Mouse (Mus musculus): ENCODE measurements around the gene Elmo1. TPM values are rescaled to one million over a fixed set of nuclear protein-coding genes. Genes with fewer than 3 reads are reported as not detected.

The Elmo1 gene
- polyA plus RNA-seq, 1 experiment: 16.1 TPM

DNA sequence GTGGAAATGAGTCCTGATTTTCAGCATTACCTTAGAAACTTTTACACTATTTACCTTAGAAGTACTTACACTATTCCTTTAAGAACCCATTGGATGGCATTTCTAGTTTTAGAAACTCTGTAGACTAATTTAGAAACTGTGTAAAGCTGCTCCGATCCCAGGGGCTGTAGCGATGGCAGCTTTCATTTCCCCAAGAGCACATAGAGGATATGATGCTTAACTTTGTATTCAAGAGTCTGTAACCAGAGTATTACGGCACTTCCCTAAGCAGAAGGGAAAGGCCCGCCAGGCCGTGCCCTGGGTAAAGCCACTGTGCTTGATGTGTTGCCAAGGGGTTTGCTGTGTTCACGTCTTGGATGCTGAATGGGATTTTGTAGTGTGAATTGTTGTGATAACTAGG lies 222.9 kb downstream of the Elmo1 start:
- Histone ChIP-seq H3K9ac (ENCODE audit: low read depth, poor library complexity, severe bottlenecking) (no peak overlapping the region), H3K9me3 (replicated peaks; ENCODE audit: control insufficient read depth, insufficient read depth, low read length, poor library complexity, severe bottlenecking) (no peaks in the 10 kb centered on the region), H3K4me3 (ENCODE audit: low read depth, low read length) (no peak overlapping the region), H3K27ac (ENCODE audit: insufficient read depth, low read length) (no peak overlapping the region), H3K4me1 (ENCODE audit: control insufficient read depth, insufficient read depth, low read length) (no peaks in the 10 kb centered on the region), H3K36me3 (ENCODE audit: control insufficient read depth, insufficient read depth, low read length, poor library complexity, severe bottlenecking) (no peaks in the 10 kb centered on the region), H3K27me3 (ENCODE audit: control insufficient read depth, insufficient read depth, low read length, poor library complexity, severe bottlenecking) (no peaks in the 10 kb centered on the region)
- TF ChIP-seq POLR2A (IDR thresholded peaks at IDR 0.05; ENCODE audit: insufficient read depth, low read length): no peak
- TF ChIP-seq CTCF (IDR thresholded peaks at IDR 0.05; ENCODE audit: low read depth, low read length): no peak
- no peak for TF ChIP-seq EP300 (IDR thresholded peaks at IDR 0.05; ENCODE audit: insufficient read depth, low read depth, low read length)

DNA sequence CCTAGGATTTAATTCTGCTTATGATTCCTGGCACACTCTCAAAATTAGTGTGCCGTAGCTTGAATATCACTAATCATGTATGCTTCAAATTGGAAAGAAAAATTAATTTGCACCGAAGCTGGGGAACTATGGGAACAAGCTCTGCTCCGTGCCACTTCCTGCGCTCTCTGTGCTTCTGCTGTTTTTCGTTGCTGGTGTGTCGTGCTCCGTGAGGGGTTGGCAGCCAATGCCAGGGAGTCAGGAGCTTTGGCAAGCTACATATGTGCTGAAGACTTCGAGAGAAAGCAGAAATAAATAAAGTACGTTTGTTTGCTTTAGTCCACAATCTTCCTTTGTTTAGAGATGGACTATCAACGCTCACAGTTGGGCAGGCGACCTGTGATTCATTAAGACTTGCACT lies 225.7 kb downstream of the Elmo1 start:
- Histone ChIP-seq H3K27me3 (ENCODE audit: control insufficient read depth, insufficient read depth, low read length, poor library complexity, severe bottlenecking) (no peaks in the 10 kb centered on the region), H3K9ac (ENCODE audit: low read depth, poor library complexity, severe bottlenecking) (no peak overlapping the region), H3K9me3 (replicated peaks; ENCODE audit: control insufficient read depth, insufficient read depth, low read length, poor library complexity, severe bottlenecking) (no peaks in the 10 kb centered on the region), H3K4me1 (ENCODE audit: control insufficient read depth, insufficient read depth, low read length) (no peaks in the 10 kb centered on the region), H3K27ac (ENCODE audit: insufficient read depth, low read length) (no peak overlapping the region), H3K36me3 (ENCODE audit: control insufficient read depth, insufficient read depth, low read length, poor library complexity, severe bottlenecking) (no peaks in the 10 kb centered on the region), H3K4me3 (ENCODE audit: low read depth, low read length) (no peak overlapping the region)
- TF ChIP-seq EP300 (IDR thresholded peaks at IDR 0.05; ENCODE audit: insufficient read depth, low read depth, low read length): no peak
- TF ChIP-seq POLR2A (IDR thresholded peaks at IDR 0.05; ENCODE audit: insufficient read depth, low read length): no peak
- no peak for TF ChIP-seq CTCF (IDR thresholded peaks at IDR 0.05; ENCODE audit: low read depth, low read length)

DNA sequence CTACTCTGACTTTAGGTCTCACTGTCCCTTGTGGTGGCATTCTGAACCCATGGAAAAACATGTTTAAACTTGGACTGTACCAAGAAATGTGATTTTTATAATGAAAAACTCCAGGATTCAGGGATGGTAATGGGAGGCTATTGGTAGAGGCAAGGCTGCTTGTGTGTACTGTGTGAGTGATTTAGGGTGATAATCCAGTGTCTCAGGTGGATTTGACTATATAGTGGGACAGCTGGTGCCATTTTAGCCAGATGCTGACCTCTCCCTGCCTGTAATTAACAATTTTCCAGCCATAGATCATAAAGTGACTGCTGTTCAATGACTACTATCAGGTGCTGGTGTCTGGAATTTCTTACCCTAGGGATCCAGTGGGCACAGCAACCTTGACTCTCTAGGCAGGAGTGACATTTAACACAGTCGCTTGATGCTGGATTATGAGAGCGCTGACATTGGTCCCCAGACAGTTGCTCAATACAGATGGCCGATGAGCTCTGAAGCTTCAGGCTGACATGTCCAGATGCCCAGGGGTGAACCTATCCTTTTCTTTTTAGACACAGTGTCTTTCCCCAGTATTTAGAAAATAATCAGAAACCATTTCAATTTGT lies 228.3 kb downstream of the Elmo1 start:
- no peaks in the 10 kb centered on the region for H3K27me3 ChIP-seq (ENCODE audit: control insufficient read depth, insufficient read depth, low read length, poor library complexity, severe bottlenecking)
- H3K9me3 ChIP-seq (replicated peaks; ENCODE audit: control insufficient read depth, insufficient read depth, low read length, poor library complexity, severe bottlenecking): no peaks in the 10 kb centered on the region
- TF ChIP-seq CTCF (IDR thresholded peaks at IDR 0.05; ENCODE audit: low read depth, low read length): no peak
- TF ChIP-seq POLR2A (IDR thresholded peaks at IDR 0.05; ENCODE audit: insufficient read depth, low read length): no peak
- no peak for TF ChIP-seq EP300 (IDR thresholded peaks at IDR 0.05; ENCODE audit: insufficient read depth, low read depth, low read length)
- no peak overlapping the region for H3K4me3 ChIP-seq (ENCODE audit: low read depth, low read length)
- H3K27ac ChIP-seq (ENCODE audit: insufficient read depth, low read length): no peak overlapping the region
- no peaks in the 10 kb centered on the region for H3K36me3 ChIP-seq (ENCODE audit: control insufficient read depth, insufficient read depth, low read length, poor library complexity, severe bottlenecking)
- no peak overlapping the region for H3K9ac ChIP-seq (ENCODE audit: low read depth, poor library complexity, severe bottlenecking)
- H3K4me1 ChIP-seq (ENCODE audit: control insufficient read depth, insufficient read depth, low read length): no peaks in the 10 kb centered on the region

DNA sequence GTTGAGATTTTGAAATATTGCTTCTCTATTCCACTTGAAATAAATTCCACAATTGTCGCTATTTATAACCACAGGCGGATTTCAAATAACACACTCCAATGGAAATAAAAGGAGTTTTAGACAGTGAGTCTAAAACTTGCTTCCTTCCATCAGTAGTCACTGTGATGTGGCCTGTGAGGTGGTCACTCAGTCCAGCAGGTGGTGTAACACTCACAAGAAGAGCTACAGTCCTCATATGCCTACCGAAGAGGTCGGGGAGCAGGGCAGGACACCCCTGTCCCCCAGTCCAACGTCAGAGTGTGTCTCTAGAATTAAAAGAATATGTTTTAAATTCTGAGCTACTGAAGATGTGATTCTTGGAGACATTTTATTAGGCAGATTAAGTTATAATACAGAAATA lies 229.8 kb downstream of the Elmo1 start:
- Histone ChIP-seq H3K9ac (ENCODE audit: low read depth, poor library complexity, severe bottlenecking) (no peak overlapping the region), H3K36me3 (ENCODE audit: control insufficient read depth, insufficient read depth, low read length, poor library complexity, severe bottlenecking) (no peaks in the 10 kb centered on the region), H3K9me3 (replicated peaks; ENCODE audit: control insufficient read depth, insufficient read depth, low read length, poor library complexity, severe bottlenecking) (no peaks in the 10 kb centered on the region), H3K27me3 (ENCODE audit: control insufficient read depth, insufficient read depth, low read length, poor library complexity, severe bottlenecking) (no peaks in the 10 kb centered on the region), H3K4me1 (ENCODE audit: control insufficient read depth, insufficient read depth, low read length) (no peaks in the 10 kb centered on the region), H3K27ac (ENCODE audit: insufficient read depth, low read length) (no peak overlapping the region), H3K4me3 (ENCODE audit: low read depth, low read length) (no peak overlapping the region)
- TF ChIP-seq CTCF (IDR thresholded peaks at IDR 0.05; ENCODE audit: low read depth, low read length): peak; percentile 34
- no peak for TF ChIP-seq EP300 (IDR thresholded peaks at IDR 0.05; ENCODE audit: insufficient read depth, low read depth, low read length)

DNA sequence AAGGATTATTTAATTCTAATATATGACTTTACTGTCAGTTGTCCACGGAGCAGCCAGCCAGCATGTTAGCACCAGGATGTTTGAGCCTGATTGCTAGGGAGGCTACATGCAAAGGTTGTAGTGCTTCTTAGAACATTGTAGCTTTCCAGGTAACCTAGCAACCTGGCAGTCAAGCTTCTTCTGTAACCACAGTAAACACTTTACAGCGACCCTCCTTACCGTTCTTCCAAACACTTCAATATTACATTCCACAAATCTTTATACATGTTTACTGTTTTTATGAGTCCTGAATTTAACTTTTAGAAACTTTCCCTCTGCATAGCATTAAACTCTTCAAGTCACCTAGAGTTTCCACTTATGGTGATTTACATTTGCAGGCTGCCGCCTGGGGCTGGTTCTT lies 233.1 kb downstream of the Elmo1 start:
- H3K36me3 ChIP-seq (ENCODE audit: control insufficient read depth, insufficient read depth, low read length, poor library complexity, severe bottlenecking): no peaks in the 10 kb centered on the region

DNA sequence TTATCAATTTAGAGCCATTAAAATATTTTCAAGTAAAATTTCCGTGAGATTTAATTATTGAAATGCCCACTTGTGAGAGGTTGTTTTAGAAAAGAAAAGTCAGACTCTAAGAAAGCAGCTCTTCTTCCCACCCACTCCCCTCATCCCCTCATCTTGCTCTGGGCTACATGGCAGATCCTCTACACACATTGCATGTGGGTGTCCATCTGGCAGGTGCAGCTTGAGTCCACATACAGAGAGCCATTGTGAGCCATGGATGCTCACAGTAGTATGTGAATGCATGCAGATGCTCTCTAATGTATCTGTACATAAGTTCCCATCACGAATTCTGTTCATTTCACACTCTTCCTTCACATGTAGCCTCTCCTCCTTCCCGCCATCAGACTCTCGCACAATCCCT lies 236.7 kb downstream of the Elmo1 start:
- Histone ChIP-seq H3K27me3 (ENCODE audit: control insufficient read depth, insufficient read depth, low read length, poor library complexity, severe bottlenecking) (no peaks in the 10 kb centered on the region), H3K9me3 (replicated peaks; ENCODE audit: control insufficient read depth, insufficient read depth, low read length, poor library complexity, severe bottlenecking) (no peaks in the 10 kb centered on the region), H3K4me1 (ENCODE audit: control insufficient read depth, insufficient read depth, low read length) (no peaks in the 10 kb centered on the region), H3K36me3 (ENCODE audit: control insufficient read depth, insufficient read depth, low read length, poor library complexity, severe bottlenecking) (no peaks in the 10 kb centered on the region), H3K9ac (ENCODE audit: low read depth, poor library complexity, severe bottlenecking) (no peak overlapping the region), H3K27ac (ENCODE audit: insufficient read depth, low read length) (no peak overlapping the region), H3K4me3 (ENCODE audit: low read depth, low read length) (no peak overlapping the region)
- TF ChIP-seq EP300 (IDR thresholded peaks at IDR 0.05; ENCODE audit: insufficient read depth, low read depth, low read length) (no peak), CTCF (IDR thresholded peaks at IDR 0.05; ENCODE audit: low read depth, low read length) (no peak), POLR2A (IDR thresholded peaks at IDR 0.05; ENCODE audit: insufficient read depth, low read length) (no peak)

More for the DNA sequence above, 233.1 kb downstream of the Elmo1 start:
- H3K9me3 ChIP-seq (replicated peaks; ENCODE audit: control insufficient read depth, insufficient read depth, low read length, poor library complexity, severe bottlenecking): no peaks in the 10 kb centered on the region
- H3K4me3 ChIP-seq (ENCODE audit: low read depth, low read length): no peak overlapping the region
- H3K9ac ChIP-seq (ENCODE audit: low read depth, poor library complexity, severe bottlenecking): no peak overlapping the region
- H3K4me1 ChIP-seq (ENCODE audit: control insufficient read depth, insufficient read depth, low read length): no peaks in the 10 kb centered on the region
- TF ChIP-seq EP300 (IDR thresholded peaks at IDR 0.05; ENCODE audit: insufficient read depth, low read depth, low read length): no peak
- TF ChIP-seq POLR2A (IDR thresholded peaks at IDR 0.05; ENCODE audit: insufficient read depth, low read length): no peak
- TF ChIP-seq CTCF (IDR thresholded peaks at IDR 0.05; ENCODE audit: low read depth, low read length): no peak
- no peak overlapping the region for H3K27ac ChIP-seq (ENCODE audit: insufficient read depth, low read length)
- H3K27me3 ChIP-seq (ENCODE audit: control insufficient read depth, insufficient read depth, low read length, poor library complexity, severe bottlenecking): no peaks in the 10 kb centered on the region

Measured in ES-Bruce4 (cell line).